Mouse (Mus musculus) activated CD4-positive, CD25-positive, alpha-beta regulatory T cell, adult 4 months (primary cell): Measurements from ENCODE around the gene Alx1. TPM values are rescaled to one million over a fixed set of nuclear protein-coding genes. Genes with fewer than 3 reads are reported as not detected.

Experiments used
- ATAC-seq: one replicate; pipeline ENCODE4 v1.8.0; 2017
- polyA plus RNA-seq, 2 experiments: library from polyadenylated mRNA; unstranded; fragments of 100-300 nt; shearing (Covaris generic); gene quantifications; one replicate each; pipeline ENCODE4 v1.2.1; 2017

Gene Alx1
- polyA plus RNA-seq = not detected

DNA sequence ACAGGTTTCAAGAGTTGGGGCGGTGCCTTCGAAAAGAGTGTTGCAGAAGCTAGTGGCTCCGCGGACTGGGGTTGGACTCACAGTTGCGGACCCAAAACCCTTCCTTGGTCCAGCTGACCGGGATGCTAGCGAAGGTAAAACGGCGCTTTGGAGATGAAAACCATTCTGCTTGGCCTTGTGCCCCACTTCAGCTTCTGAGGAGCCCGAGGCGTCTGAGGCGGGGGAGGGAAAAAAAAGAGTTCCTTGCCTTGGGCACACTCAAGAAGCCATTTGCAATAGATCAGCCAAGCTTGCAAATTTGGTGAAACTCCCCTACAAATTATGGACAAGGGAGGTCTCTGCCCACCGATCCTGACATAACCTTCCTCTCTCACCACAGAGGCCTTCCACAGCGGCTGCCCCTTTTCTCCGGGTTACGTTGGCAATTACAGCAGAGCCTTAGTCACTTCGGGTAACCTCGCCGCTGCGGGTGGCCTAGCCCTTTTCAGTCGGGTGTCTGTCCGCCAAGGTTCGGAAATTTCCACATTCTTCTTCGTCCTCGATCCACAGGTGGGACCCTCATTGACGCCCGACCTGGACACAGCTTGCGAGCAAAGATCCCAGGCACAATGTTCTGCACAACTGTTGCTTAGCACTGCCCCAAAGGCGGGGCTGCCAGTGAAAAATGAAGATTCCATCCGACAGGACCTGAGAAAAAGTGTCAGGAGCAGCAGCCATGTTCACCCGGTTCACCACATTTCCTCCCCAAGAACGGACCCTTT is at the start of gene Alx1:
Alx1 (minus strand) TSS at position 486 of the 761 bp plus-strand sequence.
- no peak for ATAC-seq

DNA sequence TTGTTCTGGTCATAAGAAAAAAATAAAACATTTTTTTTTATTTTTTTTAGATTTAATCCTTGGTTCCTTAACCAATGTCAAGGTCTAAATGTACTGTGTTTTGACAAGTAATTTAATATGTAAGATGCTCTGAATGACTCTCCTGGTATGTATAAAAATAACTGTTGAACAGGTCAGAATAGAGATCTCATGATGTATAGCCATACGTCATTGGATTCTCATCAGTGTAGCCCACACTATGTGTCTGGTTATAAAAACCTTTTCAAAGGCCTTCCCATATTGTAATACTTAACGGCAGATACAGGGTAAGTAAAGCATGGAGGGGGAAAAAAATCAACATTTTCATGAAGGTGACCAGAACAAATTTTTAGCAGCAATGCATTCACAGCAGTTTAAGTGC is 19.6 kb upstream of the Alx1 start:
- no peak for ATAC-seq

DNA sequence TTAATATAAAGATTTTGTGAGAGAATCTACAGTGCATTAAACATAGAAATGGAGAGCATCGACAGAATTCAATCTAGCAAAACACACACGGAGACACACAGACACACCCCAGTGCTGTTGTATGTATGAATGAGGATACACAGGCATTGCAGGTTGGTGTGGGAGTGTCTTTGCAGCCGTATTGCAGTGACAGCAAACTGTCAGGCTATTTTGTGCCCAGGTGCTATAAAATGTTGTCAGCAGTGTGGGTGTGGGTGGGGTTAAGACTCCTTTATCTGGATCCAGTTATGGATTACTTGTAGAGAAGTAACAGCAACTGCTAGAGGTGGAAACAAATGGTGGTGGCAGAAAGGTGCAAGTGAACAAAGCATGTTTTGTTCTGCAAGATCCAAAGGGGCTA is 16.6 kb upstream of the Alx1 start:
- no peak for ATAC-seq

DNA sequence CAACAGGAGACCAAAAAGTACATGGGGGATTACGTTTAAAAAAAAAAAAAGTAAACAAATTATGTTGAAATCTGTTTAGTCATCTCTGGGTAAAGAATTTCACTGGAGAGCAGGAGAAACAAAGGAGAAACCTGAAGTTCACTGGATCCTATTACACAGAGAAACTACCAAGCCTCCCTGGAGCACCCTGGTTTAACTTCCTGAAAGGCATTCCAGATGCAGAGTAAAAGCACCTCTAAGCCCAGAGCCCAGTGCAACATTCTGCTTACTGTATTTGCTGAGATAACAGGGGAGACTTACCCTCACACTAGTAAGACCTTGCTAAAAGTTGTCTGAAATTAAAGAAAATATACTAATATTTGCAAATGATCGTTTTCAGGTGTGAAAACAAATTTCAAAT is 15.0 kb upstream of the Alx1 start:
- no peak for ATAC-seq

DNA sequence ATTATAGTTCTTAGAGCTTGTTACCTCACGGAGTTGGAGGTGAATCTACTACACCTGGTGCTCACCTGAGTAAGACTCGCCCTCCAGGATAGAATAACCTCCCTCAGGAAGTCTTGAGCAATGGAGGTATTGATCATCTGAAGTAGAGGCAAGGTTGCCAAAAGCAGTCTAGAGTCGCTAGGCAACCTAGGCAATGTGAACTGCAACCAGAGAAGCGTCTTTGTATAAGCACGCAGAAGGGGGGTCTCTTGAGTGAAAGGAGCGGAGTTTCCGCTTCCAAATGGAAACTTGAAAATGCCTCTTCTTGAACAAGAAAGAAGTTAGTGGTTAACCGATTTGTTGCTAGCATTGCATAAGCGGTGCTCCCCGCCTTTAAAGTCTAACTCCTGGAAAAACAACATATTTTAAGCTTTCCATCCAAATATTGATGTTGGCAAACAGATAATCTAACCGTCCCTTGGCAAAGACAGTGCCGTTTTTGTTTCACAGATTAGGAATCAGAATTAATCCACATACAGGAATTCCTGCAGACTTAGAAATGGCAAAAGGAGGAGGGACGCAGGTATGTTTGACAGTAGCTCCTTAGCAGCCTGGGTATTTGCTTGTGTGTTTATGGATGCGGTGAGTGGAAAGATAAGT is 5.1 kb upstream of the Alx1 start:
- ATAC-seq = no peak

DNA sequence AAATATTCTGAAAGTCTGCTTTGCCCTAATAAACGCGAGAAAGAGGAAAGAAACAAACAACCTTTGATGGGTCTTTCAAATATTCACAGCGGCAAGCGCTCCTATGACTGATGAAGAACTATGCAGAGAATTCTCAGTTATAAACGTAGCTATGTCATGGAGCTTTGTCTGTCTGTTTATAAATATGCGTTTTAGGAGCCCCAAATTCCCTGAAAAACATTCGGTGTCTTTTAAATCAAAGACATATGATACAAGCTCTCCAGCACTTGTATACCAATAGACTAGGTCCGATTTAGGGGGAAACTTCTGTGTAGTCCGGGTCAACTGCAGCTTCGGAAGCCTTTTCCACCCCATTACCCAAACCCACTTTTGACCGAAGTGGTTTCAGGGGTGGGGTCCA is 916 bp upstream of the Alx1 start:
- ATAC-seq = no peak

DNA sequence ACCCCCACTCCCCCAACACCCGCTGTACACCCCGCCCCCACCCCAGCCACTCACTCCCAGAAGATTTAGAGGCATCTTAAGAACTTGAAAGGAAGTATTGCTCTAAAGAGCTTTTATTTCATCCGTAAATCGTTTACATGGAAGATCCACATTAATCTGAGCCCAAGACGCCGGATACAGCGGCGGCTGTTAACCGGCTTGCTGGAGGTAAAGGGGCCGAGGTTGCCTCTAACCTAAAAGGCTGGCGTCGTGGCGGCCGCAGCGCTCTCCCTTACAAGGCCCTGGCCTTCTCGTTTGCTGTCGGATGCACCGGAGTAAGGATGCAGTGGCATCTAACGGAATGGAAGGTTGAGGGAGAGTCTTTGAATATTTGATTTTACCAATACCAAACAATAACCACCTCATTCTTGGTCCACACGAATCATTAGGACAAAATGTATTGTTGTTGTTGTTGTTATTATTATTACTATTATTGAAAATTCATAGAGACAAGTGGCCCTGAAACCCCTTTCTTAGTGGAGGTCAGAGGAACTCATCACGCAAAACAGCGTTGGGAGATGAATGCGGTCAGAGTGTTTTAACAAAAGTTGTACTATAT is 784 bp downstream of the Alx1 start:
- ATAC-seq = no peak

DNA sequence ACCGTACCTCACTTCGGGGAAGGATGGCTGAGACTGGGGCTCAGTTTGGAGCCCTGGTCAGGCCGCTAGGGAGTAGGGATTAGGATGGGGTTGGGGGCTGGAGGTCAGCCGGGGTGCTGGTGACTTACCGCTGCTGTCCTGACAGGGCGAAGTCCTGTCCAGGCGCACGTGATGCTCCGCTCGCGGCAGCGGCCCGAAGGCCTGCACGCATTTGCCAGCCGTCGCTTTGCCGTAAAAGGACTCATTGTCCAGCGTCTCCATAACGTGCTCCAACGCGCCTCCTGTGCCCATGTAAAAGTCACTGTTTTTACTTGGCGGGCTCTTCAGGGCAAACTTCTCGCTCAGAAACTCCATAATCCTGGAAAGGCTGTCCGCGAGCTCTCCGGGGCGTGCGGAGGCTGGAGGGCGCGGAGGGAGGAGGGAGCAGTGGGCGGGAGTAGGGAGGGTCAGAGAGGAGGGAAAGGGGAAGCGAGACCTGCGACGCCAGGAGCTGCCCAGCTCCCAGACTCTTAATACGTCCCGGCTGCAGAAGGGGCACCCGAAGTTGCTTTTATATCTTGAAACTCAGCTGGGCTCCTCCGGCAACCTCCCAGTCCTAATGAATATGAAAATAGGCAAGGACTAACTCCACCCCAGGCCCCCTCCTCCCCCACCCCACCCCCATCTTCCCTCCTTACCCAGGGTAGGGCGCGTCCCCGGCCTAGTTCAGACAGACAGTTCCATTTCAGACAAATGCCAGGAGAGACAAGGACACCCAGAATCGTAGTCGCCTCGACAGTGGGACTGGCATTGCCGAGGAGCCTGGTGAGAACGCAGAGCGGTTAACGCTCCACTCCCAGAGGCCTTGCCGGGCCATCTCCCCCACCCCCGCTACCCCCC is 1.5 kb downstream of the Alx1 start:
- no peak for ATAC-seq

DNA sequence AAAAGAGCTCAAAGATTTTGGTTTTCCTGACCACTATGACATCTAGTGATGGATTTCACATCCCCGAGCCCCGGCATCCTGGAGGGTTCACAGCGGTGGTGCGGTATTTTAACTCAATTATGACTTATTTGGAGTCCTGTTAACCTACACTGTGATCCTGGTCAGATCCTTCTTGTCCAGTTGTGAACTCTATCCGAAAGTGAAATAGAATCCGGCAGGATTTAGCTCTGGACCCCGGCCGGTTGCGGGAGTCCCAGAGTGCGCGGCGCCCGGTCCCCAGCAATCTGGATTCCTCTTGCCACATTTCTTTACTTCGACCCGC is 2.1 kb downstream of the Alx1 start:
- ATAC-seq = no peak

DNA sequence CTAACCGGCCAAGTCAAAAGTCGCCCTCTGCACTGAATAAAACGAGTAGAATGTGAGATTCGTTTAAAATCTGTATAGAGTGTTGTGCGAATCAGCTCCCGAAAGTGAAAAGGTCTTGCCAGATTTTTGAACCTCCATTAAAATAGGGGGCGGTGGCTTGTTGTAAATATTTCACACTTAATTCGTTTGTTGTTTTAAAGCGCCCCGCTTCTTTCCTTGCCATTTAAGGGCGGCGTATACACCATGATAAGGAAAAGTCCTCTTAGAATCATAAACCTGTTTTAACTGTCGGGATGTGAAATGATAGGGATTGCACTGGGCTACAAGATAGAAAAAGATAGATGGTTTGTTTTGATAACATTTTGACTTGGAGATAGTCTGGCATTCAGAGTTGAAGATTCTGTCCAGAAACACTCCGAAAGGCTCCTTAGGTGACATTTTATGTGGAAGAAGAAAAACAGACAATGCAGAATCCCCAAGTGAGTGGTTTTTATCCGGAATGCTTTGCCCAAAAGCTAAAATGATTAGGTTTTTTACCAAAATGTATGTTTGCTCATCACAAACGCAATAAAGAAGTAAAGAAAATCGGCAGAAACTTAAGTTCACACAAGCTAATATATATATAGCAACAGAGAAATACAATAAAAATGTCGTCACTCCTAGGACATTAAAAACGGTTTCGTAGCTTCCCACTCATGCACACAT is 2.6 kb downstream of the Alx1 start:
- no peak for ATAC-seq

DNA sequence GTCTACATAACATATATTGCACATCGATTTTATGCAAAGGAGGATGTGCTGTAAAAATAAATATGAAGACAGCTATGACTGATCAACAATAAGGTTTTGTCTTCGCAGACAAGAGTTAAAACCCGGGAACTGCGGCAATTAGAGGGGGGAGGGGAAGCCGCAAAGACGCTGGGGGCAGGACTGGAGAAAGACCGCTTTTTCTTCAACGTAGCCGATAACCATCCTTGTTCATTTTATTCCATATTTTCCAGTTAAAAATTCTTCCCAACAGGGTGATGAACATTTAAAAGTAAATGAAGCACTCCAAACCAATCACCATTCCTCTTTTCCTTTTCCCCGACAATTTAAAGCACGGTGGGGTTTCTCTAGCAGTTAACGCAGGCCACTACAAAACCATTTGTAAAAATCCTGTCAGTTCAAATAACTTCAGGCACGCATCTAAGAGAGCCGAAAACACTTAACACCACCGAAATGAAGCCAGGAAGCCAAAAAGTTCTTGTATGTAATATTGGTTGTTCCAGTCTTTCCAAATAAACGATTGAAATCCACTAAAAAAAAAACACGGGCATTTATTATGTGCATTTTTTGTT is 3.3 kb downstream of the Alx1 start:
- ATAC-seq = no peak

DNA sequence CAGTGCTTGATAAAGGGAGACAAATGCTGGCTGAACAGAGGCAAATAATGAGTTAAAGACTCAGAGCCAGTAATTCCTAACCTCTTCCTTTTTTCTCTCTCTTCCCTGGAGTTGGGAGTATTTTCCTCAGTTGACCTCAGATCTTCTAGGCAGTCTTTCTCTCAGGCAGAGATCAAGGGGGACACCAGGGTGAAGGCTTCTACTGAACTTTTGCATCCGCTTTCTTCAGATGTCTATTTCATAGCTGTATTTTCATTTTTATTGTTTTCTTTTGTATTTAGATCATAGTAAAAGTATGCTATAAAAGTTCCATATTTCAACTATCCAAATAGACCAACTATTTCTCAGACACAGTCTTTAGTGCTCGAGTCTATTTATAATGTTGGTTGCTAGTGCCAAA is 27.5 kb downstream of the Alx1 start:
- no peak for ATAC-seq

DNA sequence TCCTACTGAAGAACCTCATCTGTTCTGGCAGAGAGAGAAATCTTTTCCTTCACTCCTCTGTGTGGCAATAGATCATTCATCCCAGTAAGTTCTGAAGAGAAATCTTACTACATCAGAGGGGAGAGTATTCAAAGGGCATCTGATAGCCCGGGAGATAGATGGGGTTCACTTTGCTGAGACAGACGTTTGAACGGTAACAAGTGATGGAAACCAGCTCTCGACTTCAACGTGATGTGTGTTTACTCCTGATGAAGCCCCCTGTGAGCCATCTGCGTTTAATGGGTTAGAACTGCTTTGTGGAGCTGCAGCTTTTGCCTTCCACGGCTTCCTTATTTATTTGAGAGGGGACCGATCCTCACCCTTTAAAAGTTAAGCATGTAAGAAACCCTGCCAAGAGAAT is 29.1 kb downstream of the Alx1 start:
- no peak for ATAC-seq

DNA sequence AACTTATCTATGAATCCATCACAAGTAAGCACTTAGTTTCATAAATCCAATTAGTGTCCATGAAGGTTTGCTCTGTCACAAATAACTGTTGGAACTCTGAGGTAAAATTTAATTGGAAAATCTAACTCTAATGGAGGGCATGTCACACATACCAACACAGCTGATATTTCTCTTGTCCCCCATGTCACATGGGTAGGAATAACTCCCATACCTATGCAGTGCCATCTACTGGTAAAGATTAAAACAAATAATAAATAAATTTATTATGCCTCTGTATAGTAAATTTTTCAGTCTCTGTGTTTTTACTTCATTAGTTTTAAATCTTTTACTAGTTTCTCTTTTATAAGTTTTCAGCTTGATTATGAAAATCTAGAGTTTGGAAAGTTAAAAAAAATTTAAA is 30.4 kb downstream of the Alx1 start:
- ATAC-seq = no peak

DNA sequence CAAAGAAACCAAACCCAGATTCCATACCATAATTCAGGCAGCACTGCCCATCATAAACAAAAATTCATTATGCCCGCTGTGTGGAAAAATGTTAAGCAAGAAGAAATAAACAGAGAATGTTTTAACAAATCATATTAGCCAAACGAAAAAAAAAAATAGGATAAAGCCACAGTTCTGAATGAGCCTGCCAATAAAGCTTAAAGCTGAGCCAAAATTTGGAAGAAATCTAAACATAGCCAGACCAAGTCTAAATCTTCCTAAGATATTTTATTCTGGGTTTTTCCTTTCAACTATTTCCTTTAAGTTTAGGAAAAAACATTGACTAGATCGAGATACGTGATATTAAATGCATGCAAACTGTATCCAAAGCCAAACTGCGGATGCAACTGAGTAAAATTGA is 54.9 kb downstream of the Alx1 start:
- ATAC-seq = no peak

DNA sequence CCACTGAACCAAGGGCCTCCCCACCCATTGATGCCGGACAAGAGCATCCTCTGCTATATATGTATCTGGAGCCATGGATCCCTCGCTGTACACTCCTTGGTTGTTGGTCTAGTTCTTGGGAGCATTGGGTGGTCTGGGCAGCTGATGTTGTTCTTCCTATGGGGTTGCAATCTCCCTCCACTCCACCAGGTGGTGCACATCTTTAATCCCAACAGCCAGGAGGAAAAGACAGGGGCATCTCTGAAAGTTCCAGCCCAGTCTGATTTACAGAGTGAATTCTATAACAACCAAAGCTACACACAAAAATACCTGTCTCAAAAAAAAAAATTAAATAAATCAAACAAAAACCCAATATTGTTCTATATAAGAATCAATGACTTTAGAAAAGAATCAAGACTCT is 70.4 kb downstream of the Alx1 start:
- no peak for ATAC-seq

Other genes starting within 250 kb of the Alx1 start
- gene Lrriq1, start 206.1 kb upstream of the Alx1 start, polyA plus RNA-seq = not detected